Mouse (Mus musculus): ENCODE data around the gene Prf1.

Gene Prf1

DNA sequence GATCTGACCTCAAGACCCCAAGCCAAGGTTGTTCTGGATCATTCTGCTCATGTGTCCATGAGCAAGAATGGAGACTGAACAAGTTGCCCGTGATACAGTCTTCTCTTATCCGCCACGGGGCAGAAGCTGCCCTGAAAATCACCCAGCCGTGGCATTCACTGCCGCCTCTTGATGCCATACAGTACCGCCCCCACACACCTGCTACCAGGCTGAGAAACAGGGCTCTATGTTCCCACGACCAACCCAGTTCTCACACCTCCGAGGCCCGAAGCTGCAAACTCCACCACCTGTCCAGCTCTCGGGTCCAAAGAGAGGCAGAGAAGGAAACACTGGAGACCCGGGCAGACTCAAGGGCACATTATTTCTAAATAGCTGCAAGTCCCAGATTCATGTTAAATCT lies 40.0 kb downstream of the Prf1 start:
- DNase-seq (ENCODE audit: low spot score in 2 of 2), result no peak

GRCm38 (mm10) chr10:61339216-61339615 lies 41.6 kb downstream of the Prf1 start:
- DNase-seq (ENCODE audit: low spot score in 2 of 2), result no peak

- DNase-seq (ENCODE audit: low spot score in 2 of 2), result no peak
Measured at GRCm38 (mm10) chr10:61340247-61340646, 42.6 kb downstream of the Prf1 start.

DNA sequence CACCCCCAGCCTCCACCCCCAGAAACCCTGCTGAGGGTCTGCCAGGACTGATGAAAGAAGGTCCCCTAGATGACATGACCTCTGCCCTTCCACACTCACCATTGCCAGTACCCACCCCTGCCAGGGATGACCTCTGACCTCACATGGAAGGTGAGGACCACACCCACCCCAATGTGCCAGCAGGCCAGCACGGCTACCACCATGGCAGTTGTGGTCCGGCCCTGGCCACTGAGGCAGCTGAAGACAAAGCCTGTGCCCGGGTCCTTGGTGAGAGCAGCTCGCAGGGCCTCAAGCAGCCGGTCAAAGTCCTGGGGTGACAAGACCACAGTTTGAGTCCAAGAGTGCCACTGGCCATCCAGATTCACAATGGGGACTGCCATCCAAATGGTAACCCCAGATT lies 43.4 kb downstream of the Prf1 start:
- no peak for DNase-seq (ENCODE audit: low spot score in 2 of 2)

DNA sequence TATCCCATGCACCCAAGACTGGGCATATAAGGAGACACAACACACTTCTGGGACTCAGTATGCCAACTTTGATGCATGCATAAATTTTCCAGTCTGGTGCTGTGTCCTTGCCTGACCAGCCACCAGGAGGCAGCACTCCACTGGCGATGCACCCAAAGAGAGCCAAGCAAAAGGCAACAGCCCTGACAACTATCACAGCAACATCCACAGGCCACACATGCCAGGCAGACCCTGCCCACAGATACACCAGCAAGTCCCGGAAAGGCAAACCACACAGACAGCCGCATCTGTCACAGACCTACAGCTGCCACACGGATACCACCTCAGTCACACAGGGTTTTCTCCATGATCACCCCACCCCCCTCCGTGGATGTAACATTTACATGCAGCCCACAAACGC lies 43.9 kb downstream of the Prf1 start:
- peak; percentile 23 to 54 for DNase-seq (ENCODE audit: low spot score in 2 of 2)

DNA sequence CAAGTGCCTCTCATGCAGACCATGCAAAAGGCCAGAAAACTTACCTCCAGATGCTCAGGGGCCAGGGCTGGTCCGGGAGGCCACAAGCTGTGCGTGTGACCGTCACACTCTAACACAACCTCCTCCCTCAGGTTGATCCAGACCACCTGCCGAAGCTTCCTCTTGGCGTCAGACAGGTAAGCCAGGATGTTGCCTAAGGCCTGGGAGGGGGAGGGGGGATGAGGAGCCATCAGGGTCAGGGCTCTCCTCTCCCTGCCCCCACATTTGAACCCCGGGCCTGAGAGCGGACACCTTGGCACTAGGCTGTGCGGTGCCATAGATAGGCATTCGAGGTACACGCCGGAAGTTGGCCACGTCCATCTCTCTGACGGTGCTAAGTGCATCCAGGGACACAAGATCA lies 45.1 kb downstream of the Prf1 start:
- DNase-seq (ENCODE audit: low spot score in 2 of 2), result no peak

DNA sequence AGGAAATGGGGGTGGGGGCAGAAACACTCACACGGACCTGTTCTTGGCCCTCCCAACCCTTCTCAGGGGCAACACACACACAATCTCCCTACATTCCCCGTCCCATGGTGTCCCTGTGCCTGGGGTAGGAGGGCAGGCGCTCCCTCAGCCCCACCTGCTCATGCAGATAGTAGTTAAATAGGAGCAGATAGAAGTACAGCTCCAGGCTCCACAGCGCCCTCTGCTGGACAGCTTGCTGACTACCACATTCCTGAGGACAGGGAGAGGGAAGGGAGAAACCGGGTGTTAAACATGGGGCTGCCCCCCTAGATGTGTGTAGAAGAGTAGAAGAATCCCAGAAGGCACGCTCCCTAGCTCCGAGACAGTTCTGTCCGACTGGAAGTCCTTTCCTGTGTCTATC lies 46.3 kb downstream of the Prf1 start:
- peak in 1 of 2 experiments; percentile 46 for DNase-seq (ENCODE audit: low spot score in 2 of 2)

GRCm38 (mm10) chr10:61345179-61345578 lies 47.5 kb downstream of the Prf1 start:
- DNase-seq (ENCODE audit: low spot score in 2 of 2), result no peak

DNA sequence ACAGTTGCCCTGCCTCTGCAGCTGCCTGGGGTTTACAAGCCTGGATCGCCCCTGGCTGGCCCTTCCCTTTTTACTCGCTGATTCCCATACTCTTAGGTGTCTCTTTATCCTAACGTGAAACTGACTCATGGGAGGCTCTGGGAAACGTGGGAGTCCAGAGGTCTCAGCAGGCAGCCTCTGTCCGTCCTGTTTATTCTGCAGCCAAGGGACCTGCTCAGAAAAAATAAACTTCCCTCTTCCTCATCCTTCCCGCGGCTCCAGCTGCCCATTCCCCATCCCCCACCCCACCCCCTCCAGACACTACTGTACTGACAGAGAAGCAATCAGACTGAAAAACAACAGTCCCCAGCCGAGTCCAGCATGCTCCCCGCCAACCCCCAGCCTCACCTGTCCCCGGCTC lies 48.7 kb downstream of the Prf1 start:
- no peak for DNase-seq (ENCODE audit: low spot score in 2 of 2)

GRCm38 (mm10) chr10:61351216-61351615 lies 53.6 kb downstream of the Prf1 start:
- DNase-seq (ENCODE audit: low spot score in 2 of 2), result no peak
